Mouse (Mus musculus): ENCODE measurements around the gene Tmem220.
A peak's percentile ranks its signal among the peaks of the same experiment; 100 is the strongest.

Tmem220 gene

GRCm38 (mm10) chr11:67062726-67063125 is 37.8 kb downstream of the Tmem220 start:
- no peak for DNase-seq

DNA sequence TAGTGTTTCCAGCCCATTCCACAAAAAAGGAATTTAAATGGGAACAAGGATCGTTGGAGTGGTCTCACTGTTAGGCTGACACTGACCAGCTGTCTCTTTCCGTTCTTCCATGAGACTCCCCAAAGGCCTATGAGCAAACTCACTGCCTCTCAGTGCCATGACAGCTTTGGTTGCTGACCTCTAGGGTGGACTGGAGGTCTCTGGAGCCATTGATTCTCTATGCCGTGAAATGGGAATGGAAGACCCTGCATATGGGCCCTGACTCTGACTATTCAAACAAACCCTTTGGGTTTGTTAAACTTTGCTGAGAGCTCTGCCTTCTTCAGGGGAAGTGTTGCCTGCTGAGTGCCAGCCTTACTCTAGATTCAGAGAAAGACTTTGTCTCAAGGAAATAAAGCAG is 42.8 kb downstream of the Tmem220 start:
- no peak for DNase-seq

GRCm38 (mm10) chr11:67072615-67073130 is 47.7 kb downstream of the Tmem220 start:
- no peak for DNase-seq

- DNase-seq = no peak
Observed at GRCm38 (mm10) chr11:67075036-67075435, 50.1 kb downstream of the Tmem220 start.

DNA sequence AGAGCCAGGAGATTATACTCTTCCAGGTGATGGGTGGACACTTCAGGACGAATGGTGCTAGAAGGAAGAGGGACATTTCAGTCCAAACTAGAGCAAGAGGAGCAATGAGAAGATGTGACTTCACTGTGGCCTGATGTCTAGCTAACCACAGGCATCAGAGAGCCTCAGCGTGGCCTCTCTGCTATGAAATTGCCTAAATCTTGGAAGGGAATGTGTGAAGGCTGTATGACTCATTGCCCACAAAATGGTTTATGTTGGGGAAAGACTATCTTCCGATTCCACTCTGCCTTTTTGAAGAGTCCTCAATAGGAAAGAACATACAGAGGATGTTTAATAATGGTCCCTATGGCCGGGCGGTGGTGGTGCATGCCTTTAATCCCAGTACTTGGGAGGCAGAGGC is 51.8 kb downstream of the Tmem220 start:
- DNase-seq = no peak

DNA sequence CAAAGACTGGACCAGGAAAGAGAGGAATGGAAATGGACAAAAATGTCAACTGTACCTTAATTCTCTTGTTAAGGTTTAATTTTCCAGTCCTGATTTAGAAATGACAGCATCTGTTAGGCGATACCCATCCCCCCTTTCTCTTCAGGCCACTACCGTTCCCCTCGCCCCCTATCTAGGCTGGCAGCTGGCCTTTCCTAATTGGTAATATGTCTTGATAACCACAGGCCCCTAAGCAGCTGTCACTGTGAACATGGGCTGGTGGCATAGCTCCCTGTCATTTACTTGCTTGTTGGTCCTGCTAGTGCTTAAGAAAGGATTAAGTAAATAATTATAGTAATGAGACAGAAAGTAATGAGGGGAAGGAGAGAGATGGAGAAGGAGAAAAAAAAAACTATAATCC is 52.5 kb downstream of the Tmem220 start:
- DNase-seq = no peak

- no peak for DNase-seq
Observed at GRCm38 (mm10) chr11:67078000-67078399, 53.0 kb downstream of the Tmem220 start, which contains the start of gene Myh3. Gene Myh3 (plus strand): TSS chr11:67078300.

GRCm38 (mm10) chr11:67078888-67079287 is 53.9 kb downstream of the Tmem220 start:
- no peak for DNase-seq

- DNase-seq = no peak
Observed at GRCm38 (mm10) chr11:67079740-67080139, 54.8 kb downstream of the Tmem220 start.

DNA sequence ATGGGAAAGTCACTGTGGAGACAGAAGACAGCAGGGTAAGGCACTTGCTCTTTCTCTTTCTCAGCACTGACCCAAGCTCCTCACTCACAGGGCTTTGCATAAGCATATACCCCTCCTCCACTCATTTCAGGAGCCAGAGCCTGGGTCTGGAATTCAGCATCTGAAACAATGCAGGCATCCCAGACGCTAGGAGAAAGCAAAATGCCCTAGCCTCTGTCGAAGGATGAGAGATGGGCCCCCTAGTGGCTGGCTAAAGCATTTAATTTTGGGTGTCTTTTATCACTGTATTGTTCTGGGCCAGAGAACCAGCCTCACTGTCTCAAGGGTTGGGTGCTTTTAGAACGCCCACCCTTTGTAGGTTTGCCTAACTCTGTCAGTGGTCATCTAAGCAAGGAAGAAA is 55.2 kb downstream of the Tmem220 start:
- DNase-seq = peak; percentile 57

DNA sequence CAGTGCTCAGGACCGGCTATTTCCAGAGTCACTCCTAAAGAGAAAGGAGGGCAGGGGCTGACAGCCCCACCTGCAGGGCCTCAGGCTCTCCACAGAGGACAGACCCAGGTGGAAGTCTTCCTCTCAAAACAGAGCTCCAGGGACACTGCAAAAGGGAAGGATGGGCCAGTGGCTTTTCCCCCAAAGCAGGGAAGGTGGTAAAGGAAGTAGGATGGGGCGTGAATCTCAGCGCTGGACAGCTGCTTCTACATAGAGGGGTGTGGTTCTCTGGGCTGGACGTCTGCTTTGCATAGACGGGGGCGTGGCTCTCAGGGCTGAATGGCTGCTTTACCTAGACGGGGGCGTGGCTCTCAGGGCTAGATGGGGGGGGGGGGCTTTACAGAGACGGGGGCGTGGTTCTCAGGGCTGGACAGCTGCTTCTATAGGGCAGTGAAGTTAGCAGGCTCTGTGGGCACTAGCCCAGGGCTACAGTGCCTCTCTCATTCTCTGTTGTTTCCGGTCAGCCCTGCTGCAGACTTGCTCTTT is 56.2 kb downstream of the Tmem220 start:
- no peak for DNase-seq

GRCm38 (mm10) chr11:67082188-67082587 is 57.2 kb downstream of the Tmem220 start:
- no peak for DNase-seq

GRCm38 (mm10) chr11:67082793-67083192 is 57.8 kb downstream of the Tmem220 start:
- DNase-seq = no peak

DNA sequence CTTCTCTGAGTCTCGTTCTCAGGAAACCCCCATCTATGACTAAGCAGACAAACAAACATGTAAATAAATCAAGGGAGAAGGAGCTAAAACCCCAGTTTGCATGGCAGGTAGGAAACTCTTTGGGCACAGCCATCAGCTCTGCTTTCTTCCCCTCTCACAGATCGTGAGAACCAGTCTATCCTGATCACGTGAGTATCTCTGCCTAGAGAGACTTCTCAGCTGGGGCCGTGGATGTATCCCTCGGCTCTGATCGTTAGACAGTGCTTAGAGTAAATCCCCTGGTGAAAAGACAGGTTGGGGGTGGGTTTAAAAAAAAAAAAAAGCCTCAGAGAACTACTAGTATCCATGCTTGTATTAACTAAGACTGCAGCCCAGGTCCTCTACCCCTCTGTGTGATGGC is 58.3 kb downstream of the Tmem220 start:
- no peak for DNase-seq

GRCm38 (mm10) chr11:67083712-67084340 is 58.9 kb downstream of the Tmem220 start:
- no peak for DNase-seq
